Comparison of ENCODE assay signal across 15 mouse cellular contexts in genomic region chr17:25825311-25825710, GRCm38 (mm10). TPM values are rescaled to one million over a fixed set of nuclear protein-coding genes. Genes with fewer than 3 reads are reported as not detected.
DNase-seq lines count a peak whose midpoint lies in the region; ATAC-seq and TF ChIP-seq lines count a peak whose summit lies in the region.
"Had no signal": no experiment of that assay in that cellular context is flagged by ENCODE, and none has a peak within 500 bp of the region (broad histone marks: within the 10 kb centered on the region; RNA-seq: fewer than 3 reads in every experiment).

No protein-coding gene starts in this region.

- H3K36me3 ChIP-seq in lung, embryonic 14.5 days (ENCODE audit: insufficient read depth): peaks cover 39% of the 10 kb centered on the region
- H3K36me3 ChIP-seq in forebrain, embryonic 14.5 days (ENCODE audit: control insufficient read depth, insufficient read depth, low read length): peaks cover 35% of the 10 kb centered on the region
- H3K36me3 ChIP-seq in liver, postnatal 0 days (replicated peaks; ENCODE audit: insufficient read depth, low read length): peaks cover 17% of the 10 kb centered on the region

- peaks cover 22% of the 10 kb centered on the region for H3K4me1 ChIP-seq in lung, embryonic 14.5 days (ENCODE audit: insufficient read depth)
- peaks cover 13% of the 10 kb centered on the region for H3K4me1 ChIP-seq in lung, adult 2 months (ENCODE audit: control insufficient read depth, insufficient read depth, low read length)
- H3K4me1 ChIP-seq in forebrain, embryonic 14.5 days (ENCODE audit: control insufficient read depth, insufficient read depth, low read length): peaks cover 25% of the 10 kb centered on the region
- peaks cover 35% of the 10 kb centered on the region for H3K4me1 ChIP-seq in liver, postnatal 0 days (ENCODE audit: insufficient read depth)

- DNase-seq in heart, adult 11 months: peak; percentile 91
- DNase-seq in heart, postnatal 36 days: no peak
- DNase-seq in lung, embryonic 14.5 days: no peak
- no peak for DNase-seq in lung, adult 2 months
- DNase-seq in forebrain, embryonic 14.5 days (ENCODE audit: low spot score): no peak
- no peak for DNase-seq in liver, postnatal 0 days
- no peak for DNase-seq in urinary bladder, adult 2 months (ENCODE audit: low spot score)
- no peak for DNase-seq in cerebellum, postnatal 36 days
- DNase-seq: adrenal gland, adult 8-10 months; B cell, adult 2 months; kidney, adult 18-20 months; left cerebral cortex, postnatal 4 days; right cerebral cortex, postnatal 4 days had no signal

- 80% methylated on average over 6 of the region's 6 CpGs for WGBS in lung, embryonic 14.5 days
- 86% methylated on average over 6 of the region's 6 CpGs for WGBS in lung, adult 2 months
- 85% methylated on average over 6 of the region's 6 CpGs for WGBS in forebrain, embryonic 14.5 days
- WGBS in liver, postnatal 0 days (ENCODE audit: insufficient replicate concordance): 83% methylated on average over 6 of the region's 6 CpGs

- no peak for TF ChIP-seq POLR2A in lung, adult 2 months (IDR thresholded peaks at IDR 0.05; ENCODE audit: borderline replicate concordance, extremely low read depth, low read depth, low read length)

- peaks cover 2% of the 10 kb centered on the region for H3K27me3 ChIP-seq in lung, embryonic 14.5 days (ENCODE audit: insufficient read depth, low read length)
- 0 out of 2 replicates have a peak, but pooled peaks cover 1% of the 10 kb centered on the region for H3K27me3 ChIP-seq in forebrain, embryonic 14.5 days (replicated peaks; ENCODE audit: control insufficient read depth, insufficient read depth, low read length)
- H3K27me3 ChIP-seq in liver, postnatal 0 days (ENCODE audit: insufficient read depth, low read length): 0 out of 2 replicates have a peak, but pooled peaks cover 5% of the 10 kb centered on the region

- no peak overlapping the region for H3K4me3 ChIP-seq in lung, embryonic 14.5 days (ENCODE audit: low read depth, low read length)
- H3K4me3 ChIP-seq in lung, adult 2 months (replicated peaks; ENCODE audit: extremely low read depth, low read depth, low read length): no peak overlapping the region
- no peak overlapping the region for H3K4me3 ChIP-seq in forebrain, embryonic 14.5 days (ENCODE audit: low read depth, low read length)
- H3K4me3 ChIP-seq in liver, postnatal 0 days (ENCODE audit: low read depth, low read length): no peak overlapping the region

- peak overlapping the region; percentile 98; the same call in 1 of the 2 replicates for H3K4me2 ChIP-seq in lung, embryonic 14.5 days
- H3K4me2 ChIP-seq in forebrain, embryonic 14.5 days (ENCODE audit: low read length): 0 out of 2 replicates have a peak overlapping the region, but pooled peaks have one; percentile 96
- H3K4me2 ChIP-seq in liver, postnatal 0 days (ENCODE audit: low read depth, low read length): peak overlapping the region; percentile 92; the same call in 1 of the 2 replicates

- intact Hi-C loops in heart, postnatal 36 days (cut with DNase I): no loop called here

- TF ChIP-seq CTCF in lung, embryonic 14.5 days (IDR thresholded peaks at IDR 0.05; ENCODE audit: low read depth): no peak
- no peak for TF ChIP-seq CTCF in lung, adult 2 months (IDR thresholded peaks at IDR 0.05; ENCODE audit: insufficient read depth, low read length)
- no peak for TF ChIP-seq CTCF in liver, postnatal 0 days (IDR thresholded peaks at IDR 0.05; ENCODE audit: low read depth)

- TF ChIP-seq EP300 in liver, postnatal 0 days (IDR thresholded peaks at IDR 0.05; ENCODE audit: low read depth): no peak

- no peak overlapping the region for H3K9ac ChIP-seq in lung, embryonic 14.5 days
- no peak overlapping the region for H3K9ac ChIP-seq in forebrain, embryonic 14.5 days (ENCODE audit: low read length)
- H3K9ac ChIP-seq in liver, postnatal 0 days (replicated peaks): no peak overlapping the region; the same call in 1 of the 2 replicates

- ATAC-seq in lung, embryonic 14.5 days (ENCODE audit: insufficient read depth): no peak
- no peak for ATAC-seq in forebrain, embryonic 14.5 days
- no peak for ATAC-seq in liver, postnatal 0 days

- H3K9me3 ChIP-seq in lung, embryonic 14.5 days (ENCODE audit: low read depth, low read length): no peaks in the 10 kb centered on the region
- no peaks in the 10 kb centered on the region for H3K9me3 ChIP-seq in forebrain, embryonic 14.5 days (replicated peaks; ENCODE audit: control insufficient read depth, low read length)
- H3K9me3 ChIP-seq in liver, postnatal 0 days (ENCODE audit: low read length): no peaks in the 10 kb centered on the region

- no peak overlapping the region for H3K27ac ChIP-seq in lung, embryonic 14.5 days (ENCODE audit: low read depth)
- no peak overlapping the region for H3K27ac ChIP-seq in forebrain, embryonic 14.5 days (ENCODE audit: low read depth, low read length)
- no peak overlapping the region for H3K27ac ChIP-seq in liver, postnatal 0 days (ENCODE audit: low read depth)
- H3K27ac ChIP-seq: layer of hippocampus, adult 2 months; macrophage had no signal

RNA-seq across cellular contexts. Expression of gene Wdr24, which starts 1.9 kb away (rescaled TPM):
- 10 to 100 TPM; 10.5 to 11.4 TPM for total RNA-seq in heart, postnatal 36 days (2021)
- 24.6 and 26.0 TPM in 2 replicates for polyA plus RNA-seq in lung, embryonic 14.5 days (2014; fragmentation: Nextera tagmentation; extraction: Ambion mirVana)
- 29.4 and 34.3 TPM in 2 replicates for polyA plus RNA-seq in lung, adult 2 months (2012; rRNA removed)
- polyA plus RNA-seq in forebrain, embryonic 14.5 days (2014; fragmentation: Nextera tagmentation; extraction: Ambion mirVana): 33.3 and 37.4 TPM in 2 replicates
- polyA plus RNA-seq in liver, postnatal 0 days (2015; fragmentation: Nextera tagmentation; extraction: Ambion mirVana): 5.5 and 7.2 TPM in 2 replicates
- polyA plus RNA-seq in urinary bladder, adult 2 months (2012; rRNA removed): 23.2 and 27.6 TPM in 2 replicates

RNA-seq across cellular contexts. Expression of gene Jmjd8, which starts 3.4 kb away (rescaled TPM):
- total RNA-seq in heart, postnatal 36 days (2021): 10 to 100 TPM; 30.8 to 35.3 TPM
- 39.5 and 40.6 TPM in 2 replicates for polyA plus RNA-seq in lung, embryonic 14.5 days (2014; fragmentation: Nextera tagmentation; extraction: Ambion mirVana)
- 55.1 and 65.2 TPM in 2 replicates for polyA plus RNA-seq in lung, adult 2 months (2012; rRNA removed)
- polyA plus RNA-seq in forebrain, embryonic 14.5 days (2014; fragmentation: Nextera tagmentation; extraction: Ambion mirVana): 56.6 and 56.9 TPM in 2 replicates
- polyA plus RNA-seq in liver, postnatal 0 days (2015; fragmentation: Nextera tagmentation; extraction: Ambion mirVana): 12.8 and 13.8 TPM in 2 replicates
- polyA plus RNA-seq in urinary bladder, adult 2 months (2012; rRNA removed): 55.9 and 60.7 TPM in 2 replicates

RNA-seq across cellular contexts. Expression of gene Stub1, which starts 7.9 kb away (rescaled TPM):
- 100 to 1,000 TPM; 111 to 116 TPM for total RNA-seq in heart, postnatal 36 days (2021)
- polyA plus RNA-seq in lung, embryonic 14.5 days (2014; fragmentation: Nextera tagmentation; extraction: Ambion mirVana): 335 and 367 TPM in 2 replicates
- polyA plus RNA-seq in lung, adult 2 months (2012; rRNA removed): 131 and 160 TPM in 2 replicates
- polyA plus RNA-seq in forebrain, embryonic 14.5 days (2014; fragmentation: Nextera tagmentation; extraction: Ambion mirVana): 315 and 322 TPM in 2 replicates
- 118 and 119 TPM in 2 replicates for polyA plus RNA-seq in liver, postnatal 0 days (2015; fragmentation: Nextera tagmentation; extraction: Ambion mirVana)
- polyA plus RNA-seq in urinary bladder, adult 2 months (2012; rRNA removed): 209 and 230 TPM in 2 replicates

RNA-seq across cellular contexts. Expression of gene Rhbdl1, which starts 11.8 kb away (rescaled TPM):
- 1 to 10 TPM; 1.4 to 1.9 TPM for total RNA-seq in heart, postnatal 36 days (2021)
- 1.8 and 2.0 TPM in 2 replicates for polyA plus RNA-seq in lung, embryonic 14.5 days (2014; fragmentation: Nextera tagmentation; extraction: Ambion mirVana)
- 9.1 and 14.1 TPM in 2 replicates for polyA plus RNA-seq in lung, adult 2 months (2012; rRNA removed)
- 33.6 and 35.4 TPM in 2 replicates for polyA plus RNA-seq in forebrain, embryonic 14.5 days (2014; fragmentation: Nextera tagmentation; extraction: Ambion mirVana)
- polyA plus RNA-seq in liver, postnatal 0 days (2015; fragmentation: Nextera tagmentation; extraction: Ambion mirVana): 0.17 and 0.35 TPM in 2 replicates
- 20.7 and 27.5 TPM in 2 replicates for polyA plus RNA-seq in urinary bladder, adult 2 months (2012; rRNA removed)

RNA-seq across cellular contexts. Expression of gene Gm20683, which starts 16.3 kb away (rescaled TPM):
- 1 to 10 TPM; 2.2 to 3.3 TPM for total RNA-seq in heart, postnatal 36 days (2021)
- polyA plus RNA-seq in lung, embryonic 14.5 days (2014; fragmentation: Nextera tagmentation; extraction: Ambion mirVana): 1.0 and 1.4 TPM in 2 replicates
- polyA plus RNA-seq in lung, adult 2 months (2012; rRNA removed): 29.1 and 36.2 TPM in 2 replicates
- polyA plus RNA-seq in forebrain, embryonic 14.5 days (2014; fragmentation: Nextera tagmentation; extraction: Ambion mirVana): 5.1 and 6.2 TPM in 2 replicates
- 0.30 and 0.34 TPM in 2 replicates for polyA plus RNA-seq in liver, postnatal 0 days (2015; fragmentation: Nextera tagmentation; extraction: Ambion mirVana)
- 16.8 and 20.6 TPM in 2 replicates for polyA plus RNA-seq in urinary bladder, adult 2 months (2012; rRNA removed)
